Mouse (Mus musculus) v-Abl transformed pro-B cells (cell line): ENCODE data around the gene 2310030G06Rik.

Experiments
- in situ Hi-C, 2 experiments: fragments of 400-800 bp; cut with MboI; formaldehyde crosslinking; loops; one replicate each; pipeline ENCODE4 v1.15.1; 2025; ENCODE audit not compliant: unreplicated experiment in 2 of 2

2310030G06Rik gene

GRCm38 (mm10) chr9:50746214-50746677 is at the start of gene 2310030G06Rik:
Gene 2310030G06Rik (minus strand): TSS chr9:50746536.
- in situ Hi-C loops = loop anchor here in 1 of 2 experiments (25.0 kb wide), 1 partner anchor 1259 kb away; the partner anchor contains the start of gene Ttc12

GRCm38 (mm10) chr9:50795266-50795665 is 48.9 kb upstream of the 2310030G06Rik start:
- in situ Hi-C loops = loop anchor here (5.0 to 10.0 kb wide), 2 partner anchors 357 to 1120 kb away; no protein-coding TSS in a partner anchor

GRCm38 (mm10) chr9:50782155-50782554 is 35.8 kb upstream of the 2310030G06Rik start:
- in situ Hi-C loops = no loop called here

- in situ Hi-C loops = loop anchor here in 1 of 2 experiments (10.0 kb wide), 1 partner anchor 171 kb away; the partner anchor contains the start of genes Sdhd and Timm8b
These were observed 29.9 kb upstream of the 2310030G06Rik start for GRCm38 (mm10) chr9:50776162-50776760.

DNA sequence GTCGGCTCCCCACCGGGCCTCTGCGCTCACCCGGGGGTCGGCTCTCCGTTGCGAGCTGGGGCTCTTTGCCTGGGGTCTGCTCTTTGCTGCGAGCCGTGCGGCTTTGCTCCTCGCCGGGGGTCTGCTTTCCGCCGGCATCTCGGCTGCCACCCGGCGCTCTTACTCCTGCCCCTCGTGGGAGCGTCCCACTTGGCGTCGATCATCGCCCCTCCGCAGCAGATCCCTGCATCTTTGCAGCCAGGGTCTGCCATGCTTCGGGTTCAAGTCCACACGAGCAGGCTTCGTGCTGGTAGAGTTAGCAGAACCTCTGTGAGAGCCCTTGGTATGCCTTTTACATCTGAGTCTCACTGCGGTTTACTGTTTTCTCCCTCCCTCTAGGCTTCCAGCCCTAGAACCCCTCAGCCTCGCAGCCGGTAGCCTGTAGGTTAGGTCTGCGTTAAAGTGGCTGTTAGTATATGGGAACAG is 29.4 kb upstream of the 2310030G06Rik start:
- in situ Hi-C loops = loop anchor here in 1 of 2 experiments (10.0 kb wide), 1 partner anchor 171 kb away; the partner anchor contains the start of genes Sdhd and Timm8b

DNA sequence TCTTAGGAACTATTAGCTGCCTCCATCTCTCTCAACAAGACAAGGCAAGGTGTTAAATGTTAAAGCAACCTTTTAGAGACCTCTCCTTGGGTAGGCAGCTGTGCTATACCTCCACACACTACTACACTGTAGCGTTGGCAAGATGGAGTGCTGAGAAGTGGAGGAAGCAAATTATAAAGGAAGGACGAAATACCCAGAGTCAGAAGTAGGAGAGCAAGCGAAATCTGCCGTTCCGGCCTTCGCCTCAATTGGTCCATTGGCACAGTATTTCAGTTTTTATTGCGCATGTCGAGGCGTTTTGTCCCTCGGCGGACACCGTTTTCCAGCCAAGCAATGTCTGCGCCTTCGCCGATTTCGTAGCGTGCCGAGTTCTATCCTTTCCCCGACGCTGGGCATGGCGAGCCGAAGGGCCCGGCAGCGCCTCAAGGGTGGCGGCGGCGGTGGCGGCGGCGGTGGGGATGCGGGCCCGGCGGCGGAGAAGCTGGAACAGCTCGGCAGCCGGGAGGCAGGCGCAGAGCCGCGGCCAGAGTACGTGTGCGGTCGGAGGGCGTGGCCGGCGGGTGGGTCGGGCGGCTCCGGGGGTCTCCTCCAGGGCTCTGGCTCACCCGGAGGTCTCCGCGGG is 28.8 kb upstream of the 2310030G06Rik start, which contains the start of the genes Alg9 and 1110032A03Rik:
Gene Alg9, plus strand, starts transcription at position 29 of the 622 bp plus-strand sequence.
Gene 1110032A03Rik, minus strand, starts transcription at position 530 of the 622 bp plus-strand sequence.
- in situ Hi-C loops = loop anchor here (10.0 to 25.0 kb wide), 3 partner anchors 163 to 1788 kb away; partner anchors contain the start of genes Sdhd (in 2 of the 2), Timm8b (in 2 of the 2), Nkapd1 (in 1 of the 2) and Pih1d2 (in 1 of the 2)

DNA sequence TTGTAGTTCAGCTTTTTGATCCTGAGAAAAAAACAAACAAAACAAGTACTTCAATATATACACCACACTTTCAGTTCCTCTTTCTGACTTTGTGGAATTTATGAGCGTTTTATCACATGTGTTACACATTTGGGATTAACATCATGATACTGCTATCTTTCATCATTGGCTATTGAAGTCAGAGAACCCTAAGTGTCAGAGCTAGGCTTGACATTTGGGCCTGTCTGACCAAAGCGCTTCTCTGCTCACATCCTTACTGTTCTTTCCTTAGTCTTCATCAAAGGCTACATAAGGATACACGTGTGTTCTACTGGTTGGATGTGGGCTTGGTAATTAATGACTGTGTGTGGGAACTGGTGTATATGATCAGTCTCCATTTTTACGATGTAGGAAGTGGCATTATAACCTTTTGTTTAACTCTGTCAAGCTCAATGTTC is 27.7 kb upstream of the 2310030G06Rik start:
- in situ Hi-C loops = loop anchor here (10.0 to 25.0 kb wide), 3 partner anchors 162 to 1787 kb away; partner anchors contain the start of genes Sdhd (in 2 of the 2), Timm8b (in 2 of the 2), Nkapd1 (in 1 of the 2) and Pih1d2 (in 1 of the 2)

- in situ Hi-C loops = loop anchor here (10.0 to 25.0 kb wide), 3 partner anchors 158 to 1783 kb away; partner anchors contain the start of genes Sdhd (in 2 of the 2), Timm8b (in 2 of the 2), Nkapd1 (in 1 of the 2) and Pih1d2 (in 1 of the 2)
These were observed 23.7 kb upstream of the 2310030G06Rik start for GRCm38 (mm10) chr9:50770011-50770410.

DNA sequence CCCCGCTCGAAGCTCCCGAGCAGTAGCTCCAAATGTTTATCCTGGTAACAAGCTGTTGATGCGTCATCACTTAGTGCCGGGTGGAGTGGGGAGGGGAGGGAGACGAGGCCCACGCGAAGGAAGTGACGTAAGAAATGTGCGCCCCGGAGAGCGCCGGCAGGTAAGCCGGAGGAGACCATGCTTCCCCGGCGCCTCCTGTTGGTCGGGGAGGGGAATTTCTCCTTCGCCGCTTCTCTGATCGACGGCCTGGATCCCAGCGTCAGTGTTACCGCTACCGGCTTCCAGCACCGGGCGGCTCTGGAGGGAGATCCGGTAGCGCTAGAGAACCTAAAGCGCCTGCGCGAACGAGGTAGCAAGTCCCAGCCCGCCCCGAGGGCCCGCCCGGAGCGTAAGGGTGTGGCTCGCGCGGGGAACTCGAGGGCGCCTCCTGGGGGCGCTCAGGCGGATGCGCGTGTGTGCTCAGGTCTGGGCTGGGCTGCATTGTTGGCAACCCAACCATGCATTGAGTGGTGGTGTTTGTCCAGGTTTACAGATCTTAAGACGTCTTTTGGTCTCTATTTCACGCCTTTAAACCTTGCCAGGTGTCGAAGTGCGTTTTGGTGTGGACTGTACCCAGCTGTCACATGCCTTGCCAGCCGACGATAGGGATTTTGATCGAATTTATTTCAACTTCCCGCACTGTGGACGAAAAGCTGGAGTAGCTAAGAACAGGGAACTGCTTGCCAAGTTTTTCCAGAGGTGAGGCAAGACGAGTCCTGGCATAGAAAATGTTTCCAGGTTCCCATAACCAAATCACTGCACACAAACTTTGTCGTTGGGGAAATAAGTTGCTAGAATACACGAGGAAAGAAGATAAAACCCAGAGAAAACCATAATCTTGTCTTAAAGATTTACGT is 22.0 kb upstream of the 2310030G06Rik start, which contains the start of gene Fdxacb1:
Gene Fdxacb1, plus strand, starts transcription at position 130 of the 896 bp plus-strand sequence.
- in situ Hi-C loops = loop anchor here in 1 of 2 experiments (10.0 to 25.0 kb wide), 3 partner anchors 156 to 1781 kb away; partner anchors contain the start of genes Nkapd1, Pih1d2, Pts and Sdhd

DNA sequence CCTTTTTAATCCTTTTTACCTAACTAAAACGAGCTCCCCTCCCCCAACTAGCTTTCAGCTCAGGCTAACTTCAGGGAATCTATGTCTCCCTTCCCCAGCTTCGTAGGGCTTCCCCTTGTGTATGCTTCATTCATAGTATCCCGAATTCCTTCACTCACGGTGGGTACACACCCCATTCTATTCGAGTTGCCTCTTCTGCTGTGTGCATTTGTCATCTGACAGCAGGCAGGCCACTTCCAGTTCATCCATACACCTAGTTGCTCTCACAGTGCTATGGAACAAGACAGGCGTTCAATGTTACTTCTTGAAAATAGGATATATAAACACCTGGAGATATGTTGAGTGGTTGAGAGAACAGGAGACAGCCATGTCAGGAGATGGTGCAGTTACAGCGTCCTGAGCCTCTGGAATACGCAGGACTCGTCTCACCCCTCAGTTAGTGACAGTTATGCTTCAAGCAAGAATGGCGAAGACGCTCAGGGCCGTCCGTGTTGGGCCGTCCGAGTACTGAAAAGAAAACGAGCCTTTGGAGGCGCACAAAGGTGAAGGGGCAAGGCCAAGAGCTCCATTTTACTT is 21.3 kb upstream of the 2310030G06Rik start:
- in situ Hi-C loops = loop anchor here in 1 of 2 experiments (10.0 to 25.0 kb wide), 3 partner anchors 155 to 1780 kb away; partner anchors contain the start of genes Nkapd1, Pih1d2, Pts and Sdhd

GRCm38 (mm10) chr9:50763331-50763730 is 17.0 kb upstream of the 2310030G06Rik start:
- in situ Hi-C loops = loop anchor here (5.0 to 25.0 kb wide), 4 partner anchors 56 to 1776 kb away; partner anchors contain the start of genes Nkapd1 (in 1 of the 2), Pih1d2 (in 1 of the 2), Pts (in 1 of the 2) and Sdhd (in 1 of the 2)

DNA sequence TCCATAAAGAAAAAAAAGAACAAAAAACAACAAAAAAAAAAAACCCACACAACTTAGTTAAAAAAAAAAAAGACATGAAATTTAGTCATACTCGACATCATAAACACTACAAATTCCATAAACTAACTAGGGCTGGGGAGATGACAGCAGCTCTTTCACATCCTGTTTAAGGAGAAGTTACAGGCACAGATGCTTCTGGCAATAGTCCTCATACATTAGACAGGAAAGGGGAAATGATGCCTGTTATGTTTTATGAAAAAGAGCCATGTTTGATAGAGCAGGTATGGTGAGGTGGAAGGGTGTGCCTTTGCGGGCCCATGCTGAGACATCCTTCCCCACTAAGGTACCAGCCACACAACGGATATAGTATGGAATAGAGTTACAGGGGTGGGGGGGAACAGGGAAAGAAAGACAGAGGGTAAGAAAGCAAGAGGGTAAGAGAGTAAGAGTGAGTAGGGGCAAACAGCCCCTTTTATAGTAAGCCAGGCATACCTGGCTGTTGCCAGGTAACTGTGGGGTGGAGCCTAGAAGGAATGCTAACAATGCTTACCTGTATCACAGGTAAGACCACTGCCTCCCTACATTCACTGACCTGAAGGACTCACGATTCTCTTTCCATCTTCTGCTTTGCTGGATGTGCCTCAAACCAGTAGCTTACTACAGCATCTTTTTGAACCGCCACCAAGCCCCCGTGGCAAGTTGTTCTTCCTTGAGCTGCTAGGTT is 15.3 kb upstream of the 2310030G06Rik start:
- in situ Hi-C loops = loop anchor here (5.0 to 25.0 kb wide), 4 partner anchors 54 to 1774 kb away; partner anchors contain the start of genes Nkapd1 (in 1 of the 2), Pih1d2 (in 1 of the 2), Pts (in 1 of the 2) and Sdhd (in 1 of the 2)

DNA sequence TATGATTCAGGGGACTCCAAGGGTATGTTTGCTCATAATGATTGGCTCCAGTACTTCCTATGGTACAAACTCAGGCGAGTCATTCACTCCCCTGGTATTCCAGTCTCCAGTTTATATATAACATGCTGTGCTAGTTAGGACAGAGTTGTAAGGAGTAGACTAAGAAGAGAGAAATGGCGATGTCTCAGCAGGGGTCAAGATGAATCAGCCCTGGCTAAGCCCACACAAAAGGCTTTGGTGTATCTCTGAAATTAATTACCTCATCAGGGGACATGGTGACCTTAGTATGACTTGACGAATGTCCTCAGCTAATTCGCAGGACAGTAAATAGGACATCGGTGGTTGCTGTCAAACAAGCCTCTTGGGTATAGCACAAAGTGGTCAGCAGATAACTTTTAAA is 10.4 kb upstream of the 2310030G06Rik start:
- in situ Hi-C loops = loop anchor here in 1 of 2 experiments (25.0 kb wide), 2 partner anchors 144 to 1769 kb away; partner anchors contain the start of genes Nkapd1, Pih1d2, Sdhd and Timm8b

- in situ Hi-C loops = loop anchor here in 1 of 2 experiments (25.0 kb wide), 2 partner anchors 142 to 1767 kb away; partner anchors contain the start of genes Nkapd1, Pih1d2, Sdhd and Timm8b
These were observed 7.6 kb upstream of the 2310030G06Rik start for GRCm38 (mm10) chr9:50753947-50754346.

DNA sequence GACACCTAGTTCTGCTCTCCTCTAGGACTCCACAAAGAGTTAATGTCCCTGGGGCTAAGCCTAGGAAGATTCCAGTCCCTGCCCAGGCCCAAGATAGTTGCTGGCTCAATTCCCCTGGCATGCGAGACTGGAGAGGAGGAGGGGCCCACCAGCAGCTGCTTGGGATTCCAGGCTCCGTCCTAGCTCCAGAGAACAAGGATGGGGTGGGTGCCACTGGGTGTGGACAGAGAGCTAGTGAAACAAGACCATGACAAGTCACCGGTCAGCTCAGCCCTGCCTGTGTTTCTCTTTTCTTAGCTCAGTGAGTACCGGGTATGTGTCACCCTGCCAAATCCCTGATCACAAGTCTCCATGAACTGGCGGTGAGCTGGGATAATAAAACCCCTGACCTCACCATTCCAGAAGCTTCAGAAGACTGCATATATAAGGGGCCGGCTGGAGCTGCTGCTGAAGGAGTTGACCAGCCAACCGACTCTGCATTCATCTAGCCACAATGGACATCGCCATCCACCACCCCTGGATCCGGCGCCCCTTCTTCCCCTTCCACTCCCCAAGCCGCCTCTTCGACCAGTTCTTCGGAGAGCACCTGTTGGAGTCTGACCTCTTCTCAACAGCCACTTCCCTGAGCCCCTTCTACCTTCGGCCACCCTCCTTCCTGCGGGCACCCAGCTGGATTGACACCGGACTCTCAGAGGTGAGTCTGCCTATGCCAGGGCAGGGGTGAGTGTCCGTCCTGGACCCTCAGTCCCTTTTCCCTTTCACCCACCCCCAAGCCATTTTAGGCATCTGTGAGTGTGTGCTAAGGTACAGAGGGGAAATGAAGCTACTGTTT is 6.7 kb upstream of the 2310030G06Rik start:
- in situ Hi-C loops = loop anchor here in 1 of 2 experiments (25.0 kb wide), 2 partner anchors 141 to 1766 kb away; partner anchors contain the start of genes Nkapd1, Pih1d2, Sdhd and Timm8b

DNA sequence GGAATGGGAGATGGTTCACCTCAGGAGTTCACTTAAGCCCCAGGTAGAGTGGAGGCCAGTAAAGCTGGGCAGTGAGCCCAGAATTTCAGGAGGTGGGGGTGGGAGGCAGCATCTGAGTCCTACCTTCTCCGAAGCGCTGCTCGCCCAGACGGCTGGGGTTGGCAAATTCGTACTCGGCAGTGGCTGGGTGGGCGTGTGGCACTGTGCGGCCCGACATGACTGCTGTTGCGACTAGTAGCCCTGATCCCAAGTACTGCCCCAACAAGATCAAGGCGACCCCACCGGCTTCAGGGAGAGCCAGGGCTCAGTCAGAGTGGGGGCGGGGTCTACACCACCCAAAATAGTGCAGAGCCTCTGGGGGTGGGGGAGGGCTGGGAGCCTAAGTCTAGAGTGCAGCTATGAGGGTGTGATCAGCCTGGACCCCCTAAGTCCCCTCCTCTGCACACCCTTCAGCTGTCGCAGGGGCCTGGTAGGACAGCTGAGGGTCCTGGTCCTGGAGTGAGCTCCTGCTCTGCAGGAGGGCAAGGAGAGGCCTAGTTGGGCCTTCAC is 5.8 kb upstream of the 2310030G06Rik start, which contains the start of gene Hspb2:
Gene Hspb2, minus strand, starts transcription at position 301 of the 549 bp plus-strand sequence.
- in situ Hi-C loops = loop anchor here in 1 of 2 experiments (25.0 kb wide), 2 partner anchors 140 to 1765 kb away; partner anchors contain the start of genes Nkapd1, Pih1d2, Sdhd and Timm8b
